Mouse (Mus musculus) lung, postnatal 4 days (tissue): ENCODE measurements around the gene Pacrg.
A peak's percentile ranks its signal among the peaks of the same experiment; 100 is the strongest.

Experiments
- DNase-seq, 2 experiments: peaks; one replicate each; pipeline ENCODE4 v3.0.0; 2021

Gene Pacrg

GRCm38 (mm10) chr17:10540772-10541171 lies 299.3 kb downstream of the Pacrg start:
- DNase-seq = no peak

DNA sequence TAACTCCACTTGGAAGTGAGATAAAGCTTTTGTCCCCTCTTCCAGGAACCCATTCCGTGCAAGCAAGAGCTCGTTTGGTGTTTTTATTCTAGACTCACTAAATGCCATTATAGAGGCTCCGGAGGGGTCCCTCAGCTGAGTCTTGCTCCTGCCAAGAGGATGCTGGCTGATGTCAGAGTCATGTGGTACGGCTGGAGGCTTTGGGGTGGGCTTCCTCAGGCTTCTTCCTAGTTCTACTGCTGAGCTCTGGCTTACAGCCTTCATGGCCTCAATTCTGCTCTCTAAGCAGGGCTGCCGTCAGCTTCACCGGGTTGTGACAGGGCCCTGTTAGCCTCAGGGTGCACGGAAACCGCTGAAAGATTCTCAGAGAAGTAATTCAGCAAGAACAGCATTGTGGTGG lies 305.9 kb downstream of the Pacrg start:
- DNase-seq = no peak

- no peak for DNase-seq
Measured at GRCm38 (mm10) chr17:10533461-10533860, 306.6 kb downstream of the Pacrg start.

DNA sequence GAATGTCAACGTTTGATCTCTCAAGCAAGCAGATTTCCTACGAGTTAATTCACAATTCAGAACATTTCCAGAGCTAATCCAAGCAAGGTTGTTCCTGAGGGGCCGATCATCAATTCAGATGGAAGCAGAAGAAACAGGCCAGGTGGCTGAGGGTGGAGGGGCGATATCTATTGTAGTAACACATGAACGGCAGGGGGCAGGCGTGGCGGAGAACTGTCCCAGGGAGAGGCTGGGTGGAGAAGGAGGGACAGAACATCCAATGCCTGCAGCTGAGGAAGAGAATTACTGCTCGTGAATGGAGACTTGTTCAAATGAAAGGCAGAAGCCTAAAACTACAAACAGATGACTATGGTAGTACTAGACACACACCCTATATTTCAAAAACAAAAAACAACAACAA lies 309.1 kb downstream of the Pacrg start:
- peak in 1 of 2 experiments; percentile 59 for DNase-seq

- DNase-seq = no peak
Measured at GRCm38 (mm10) chr17:10529329-10529955, 310.7 kb downstream of the Pacrg start.

- DNase-seq = no peak
Measured at GRCm38 (mm10) chr17:10521282-10521681, 318.8 kb downstream of the Pacrg start.

GRCm38 (mm10) chr17:10519506-10520155 lies 320.5 kb downstream of the Pacrg start:
- DNase-seq = no peak

DNA sequence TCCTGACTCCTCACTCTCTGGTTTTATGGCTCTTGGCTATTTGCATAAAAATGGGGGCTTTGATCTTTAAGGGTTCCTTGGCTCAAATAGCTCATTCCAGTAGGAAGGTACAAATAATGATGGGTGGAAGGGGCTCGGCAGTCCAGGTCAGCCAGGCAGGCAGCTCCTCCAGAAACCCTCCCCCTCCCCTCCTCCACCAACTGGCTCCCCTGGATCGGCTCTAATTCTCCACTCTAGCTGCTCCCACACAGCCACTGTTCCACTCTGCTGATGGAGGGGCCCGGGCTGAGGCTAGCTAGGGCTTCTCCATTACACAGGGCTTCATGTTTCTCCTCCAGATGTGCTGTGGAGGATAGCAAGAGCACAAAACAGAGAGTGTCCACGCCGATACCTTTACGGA lies 325.3 kb downstream of the Pacrg start:
- DNase-seq = no peak

DNA sequence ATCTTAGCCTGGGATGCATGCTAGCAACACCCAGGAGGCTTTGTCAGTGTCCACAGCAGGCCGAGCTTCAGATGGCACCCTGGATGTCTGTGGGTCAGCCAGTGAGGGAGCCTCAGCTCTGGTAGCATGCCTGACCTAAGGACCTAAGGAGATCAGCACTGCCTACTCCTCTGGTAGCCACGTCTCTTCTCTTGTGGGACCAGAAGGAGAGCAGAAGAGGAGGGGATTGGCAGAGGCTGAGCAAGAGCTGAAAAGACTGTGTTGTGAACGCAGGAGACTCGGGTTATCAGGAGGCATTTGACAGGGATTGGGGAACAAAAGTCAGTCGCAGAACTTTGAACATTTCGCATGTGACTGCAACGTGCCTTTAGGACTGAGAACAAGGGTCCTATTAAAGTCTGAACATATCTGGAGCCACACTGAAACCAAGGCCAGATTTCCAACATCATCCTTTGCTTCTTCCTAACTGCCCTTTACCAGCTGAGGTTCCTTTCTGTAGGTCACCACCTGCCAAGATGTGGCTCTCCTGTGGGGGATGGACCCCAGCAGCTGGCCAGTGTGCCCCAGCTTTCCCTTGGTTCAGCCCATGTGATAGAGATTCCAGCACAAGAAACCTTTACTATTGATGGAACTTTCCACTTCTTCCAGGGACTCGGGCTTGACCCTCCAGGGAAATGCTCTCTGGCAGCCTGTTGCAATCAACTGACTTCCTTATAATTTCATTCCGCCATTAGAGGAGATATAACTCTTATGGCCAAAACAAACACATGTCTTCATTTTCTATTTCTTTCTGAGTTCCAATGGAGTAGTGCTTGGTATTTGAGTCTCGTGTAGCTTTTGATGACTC lies 329.0 kb downstream of the Pacrg start:
- DNase-seq = no peak

- no peak for DNase-seq
Measured at GRCm38 (mm10) chr17:10510467-10510866, 329.6 kb downstream of the Pacrg start.

DNA sequence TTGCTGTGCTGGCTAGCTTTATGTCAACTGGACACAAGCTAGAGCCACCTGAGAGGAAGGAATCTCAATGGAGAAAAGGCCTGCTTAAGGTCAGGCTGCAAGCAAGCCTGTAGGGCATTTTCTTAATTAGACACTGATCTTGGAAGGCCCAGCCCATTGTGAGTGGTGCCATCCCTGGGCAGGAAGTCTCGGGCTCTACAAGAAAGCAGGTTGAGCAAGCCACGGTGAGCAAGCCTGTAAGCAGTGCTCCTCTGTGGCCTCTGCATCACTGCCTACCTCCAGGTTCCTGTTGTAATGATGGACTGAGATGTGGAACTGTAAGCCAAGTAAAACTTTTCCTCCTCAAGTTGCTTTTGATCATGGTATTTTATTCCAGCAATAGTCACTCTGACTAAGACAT lies 332.0 kb downstream of the Pacrg start:
- no peak for DNase-seq

DNA sequence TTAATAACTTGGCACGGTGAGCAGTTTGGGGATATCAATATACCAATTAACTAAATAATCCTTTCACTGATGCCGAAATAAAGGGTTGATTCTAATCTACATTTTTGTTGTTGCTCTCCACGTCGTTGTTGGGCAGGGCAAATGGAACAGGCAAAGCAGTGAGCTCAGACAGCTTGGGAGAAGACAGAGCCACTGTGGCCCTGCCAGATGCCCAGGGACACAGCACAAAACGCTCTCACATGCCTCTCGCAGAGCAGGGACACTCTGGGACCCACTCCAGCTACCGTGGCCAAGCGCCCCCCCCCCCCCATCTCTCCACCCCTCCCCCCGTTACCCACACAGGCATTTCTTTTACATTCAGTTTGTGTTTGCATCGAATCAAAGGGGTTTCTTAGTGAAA lies 332.6 kb downstream of the Pacrg start:
- DNase-seq = no peak

DNA sequence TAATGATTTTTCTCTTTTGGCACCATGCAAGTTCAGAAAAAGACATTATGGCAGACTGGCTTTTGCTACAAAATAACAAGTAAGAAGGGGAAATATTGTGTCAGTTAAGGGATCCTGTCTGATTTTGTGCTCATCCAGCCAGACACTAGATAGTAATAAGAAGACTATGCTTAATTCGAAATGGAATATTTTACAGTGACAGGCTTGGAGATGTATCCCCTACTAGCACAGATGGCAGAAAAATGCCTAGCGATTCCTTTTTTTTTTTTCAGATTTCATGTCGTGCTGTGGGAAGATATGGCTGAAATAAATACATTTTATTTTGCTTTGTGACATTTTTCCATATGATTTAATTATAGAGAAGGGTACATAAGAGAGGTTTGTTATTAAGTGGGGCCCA lies 333.2 kb downstream of the Pacrg start:
- no peak for DNase-seq

DNA sequence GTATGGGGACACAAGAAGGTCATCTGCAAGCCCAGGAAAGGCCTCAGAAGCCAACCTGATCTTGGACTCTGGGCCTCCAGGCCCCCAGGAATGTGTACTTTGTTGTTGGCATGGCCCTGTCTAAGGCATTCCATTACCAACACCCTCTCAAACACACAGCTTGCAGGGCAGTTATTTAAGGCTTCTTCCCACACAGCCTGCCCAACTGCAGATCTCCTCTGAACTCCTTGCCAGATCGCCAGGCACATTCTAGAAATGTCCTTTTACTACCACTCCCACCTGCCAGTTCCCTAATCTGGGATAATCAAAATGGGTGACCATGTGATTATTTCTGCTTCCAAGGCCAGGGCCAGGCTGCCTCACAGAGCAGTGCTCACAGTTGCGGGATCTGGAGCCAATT lies 338.7 kb downstream of the Pacrg start:
- DNase-seq = peak in 1 of 2 experiments; percentile 42

DNA sequence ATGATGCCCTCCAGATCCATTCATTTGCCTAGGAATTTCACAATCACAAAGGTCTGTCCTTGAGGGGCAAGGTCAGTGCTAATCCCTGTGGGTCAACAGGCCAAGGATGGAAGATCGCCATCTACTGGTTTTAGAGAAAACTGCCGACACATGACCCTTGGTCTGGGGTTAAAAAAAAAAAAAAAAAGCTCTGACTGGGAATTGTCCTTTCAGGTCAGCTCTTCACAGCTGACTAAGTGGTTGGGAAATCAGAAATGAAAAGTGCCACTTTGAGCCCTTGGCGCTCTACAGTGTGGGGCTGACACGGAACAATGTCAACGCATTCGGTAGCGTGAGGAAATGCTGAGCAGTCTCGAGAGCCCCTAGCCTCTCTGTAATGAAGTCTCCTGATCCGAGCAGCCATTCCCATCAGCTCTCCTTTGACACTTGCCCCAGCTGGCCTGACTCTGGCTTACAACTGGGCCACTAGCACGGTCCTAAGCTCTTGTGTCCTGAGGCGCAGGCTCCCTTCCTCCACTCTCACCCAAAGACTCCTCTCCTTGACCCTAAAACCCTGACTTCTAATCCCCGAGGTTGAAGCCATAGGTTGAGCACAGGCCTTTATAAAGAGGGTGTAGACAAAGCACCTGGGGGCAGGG lies 339.2 kb downstream of the Pacrg start:
- DNase-seq = peak; percentile 45 to 57

DNA sequence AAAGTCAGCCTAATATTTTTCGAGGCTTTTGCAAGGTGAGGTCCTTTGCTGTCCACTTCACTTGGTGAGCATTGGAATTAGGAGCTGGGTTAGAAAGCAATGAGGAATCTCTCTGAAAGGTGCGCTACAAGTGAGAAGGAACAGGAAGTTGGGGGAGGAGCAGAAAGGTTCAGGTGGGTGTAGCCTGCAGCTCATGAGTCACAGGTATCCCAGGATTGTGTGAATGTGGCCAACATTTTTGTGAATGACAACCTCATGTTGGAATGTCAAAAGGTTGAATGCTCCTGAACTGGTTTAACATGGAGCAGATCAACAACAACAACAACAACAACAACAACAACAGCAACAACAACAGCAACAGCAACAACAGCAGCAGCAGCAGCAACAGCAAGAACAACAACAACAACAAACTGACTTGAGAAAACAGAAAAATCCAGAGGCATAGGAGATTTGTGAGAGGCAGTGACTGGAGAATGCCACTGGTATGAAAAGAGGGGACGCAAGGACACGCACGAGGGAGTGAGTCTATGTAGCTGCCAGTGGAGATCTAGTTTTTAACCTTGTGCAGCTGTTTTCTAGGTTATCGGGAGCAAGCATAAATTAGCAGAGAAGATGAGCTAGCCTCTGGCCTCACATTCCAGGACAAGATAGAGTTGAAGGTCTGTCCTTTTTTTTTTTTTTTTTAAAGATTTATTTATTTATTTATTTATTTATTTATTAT lies 341.0 kb downstream of the Pacrg start:
- no peak for DNase-seq

DNA sequence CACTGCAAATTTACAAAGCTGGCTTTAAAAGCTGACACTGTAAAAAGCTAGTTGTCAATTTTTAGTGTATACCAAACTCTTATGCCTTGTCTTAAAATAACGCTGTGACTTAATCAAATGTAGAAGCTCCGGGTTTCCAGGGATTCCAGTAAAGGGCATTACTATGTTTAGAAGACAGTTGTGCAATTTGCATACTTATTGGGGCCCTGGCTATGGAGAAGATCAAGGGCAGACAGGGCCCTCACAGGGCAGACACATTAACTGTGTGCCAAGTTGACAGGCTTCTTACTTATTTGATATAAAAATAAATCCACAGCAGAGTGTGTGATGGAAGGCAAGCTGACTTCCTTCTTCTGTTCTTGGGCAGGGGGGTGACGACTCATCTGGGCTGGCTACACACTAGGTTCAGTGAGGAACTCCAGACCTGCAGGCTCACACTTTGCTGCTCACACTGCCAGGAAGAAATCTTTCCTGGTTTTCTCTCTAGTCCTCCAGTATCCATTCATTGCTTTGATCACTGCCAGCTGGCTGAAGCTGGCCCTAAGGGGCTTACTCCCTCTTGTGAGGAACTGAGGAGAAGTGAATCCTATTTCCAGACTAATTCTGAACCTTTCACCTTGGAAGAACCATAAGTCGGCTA lies 342.2 kb downstream of the Pacrg start:
- DNase-seq = no peak

DNA sequence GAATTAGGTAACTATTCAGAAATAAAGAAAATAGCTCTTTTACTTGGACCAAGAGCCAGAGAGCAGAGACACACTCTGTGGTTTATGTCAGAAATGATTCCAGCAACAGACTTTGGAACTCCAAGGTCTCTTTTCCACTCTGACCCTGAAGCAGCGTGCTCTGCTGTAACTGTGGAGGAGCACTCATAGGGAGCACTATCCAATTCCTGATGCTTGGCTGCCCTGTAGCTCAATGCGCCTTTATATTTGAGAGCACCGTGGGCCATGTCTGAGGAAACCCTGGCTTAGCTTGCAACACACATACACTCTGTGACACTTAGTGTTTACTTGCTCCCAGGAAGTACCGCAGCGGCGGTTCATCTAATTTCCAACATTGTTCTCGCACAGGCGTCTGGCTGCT lies 344.0 kb downstream of the Pacrg start:
- no peak for DNase-seq

- no peak for DNase-seq
Measured at GRCm38 (mm10) chr17:10495588-10495987, 344.5 kb downstream of the Pacrg start.

DNA sequence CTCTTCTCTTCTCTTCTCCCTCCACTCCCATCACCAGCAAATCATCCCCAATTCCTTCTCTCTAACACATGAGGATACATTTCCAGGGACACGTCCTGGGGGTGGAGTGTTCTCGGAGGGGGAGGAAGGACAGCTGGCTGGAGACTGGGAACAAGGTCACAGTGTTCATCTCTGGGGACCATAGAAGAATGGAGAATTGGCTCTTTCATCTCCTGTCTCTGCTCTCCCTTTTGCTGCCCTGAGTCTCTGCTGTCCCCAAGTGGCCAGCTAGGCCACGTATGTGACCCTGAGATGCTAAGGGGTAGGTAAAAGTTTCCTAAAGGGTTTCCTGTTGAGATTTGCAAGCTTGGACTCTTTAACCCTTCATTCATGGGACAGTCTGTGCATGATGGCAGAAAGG lies 347.0 kb downstream of the Pacrg start:
- DNase-seq = peak; percentile 49 to 57

- DNase-seq = no peak
Measured at GRCm38 (mm10) chr17:10490374-10491169, 349.5 kb downstream of the Pacrg start.
